Mouse (Mus musculus) heart, adult 2 months (tissue): ENCODE results near the gene Psmd9. TPM values are rescaled to one million over a fixed set of nuclear protein-coding genes. Genes with fewer than 3 reads are reported as not detected.

Experiments used
- DNase-seq, 2 experiments: peaks; one replicate each; pipeline ENCODE4 v3.0.0; 2021
- H3K27ac ChIP-seq: fragments of 200-600 bp; 2 replicates; pipeline ENCODE4 v1.8.1; 2022
- H3K27me3 ChIP-seq: fragments of 200-500 bp; 2 replicates; pipeline ENCODE4 v1.6.1; 2012; ENCODE audit warnings: mild to moderate bottlenecking, low read length, inconsistent platforms, mixed read lengths; ENCODE audit not compliant: control insufficient read depth, insufficient read depth
- H3K36me3 ChIP-seq: fragments of 200-500 bp; 2 replicates; pipeline ENCODE4 v1.6.1; 2012; ENCODE audit warnings: low read length, inconsistent platforms; ENCODE audit not compliant: control insufficient read depth, insufficient read depth
- H3K4me1 ChIP-seq: fragments of 200-500 bp; 2 replicates; pipeline ENCODE4 v1.6.1; 2011; ENCODE audit warnings: low read length; ENCODE audit not compliant: control insufficient read depth, insufficient read depth
- H3K4me3 ChIP-seq: fragments of 200-600 bp; 2 replicates; pipeline ENCODE4 v1.8.1; 2022
- H3K79me2 ChIP-seq: fragments of 200-500 bp; replicated peaks from 2 replicates; pipeline ENCODE4 v1.6.1; 2012; ENCODE audit warnings: mild to moderate bottlenecking, inconsistent platforms, low read length, moderate library complexity, mixed read lengths; ENCODE audit not compliant: control insufficient read depth, insufficient read depth
- H3K9ac ChIP-seq: fragments of 200-500 bp; 2 replicates; pipeline ENCODE4 v1.6.1; 2012; ENCODE audit warnings: low read depth, mild to moderate bottlenecking, control low read depth, inconsistent platforms, low read length, mixed read lengths
- CTCF ChIP-seq: fragments of 200-600 bp; IDR thresholded peaks from 2 replicates; pipeline ENCODE4 v1.8.1; 2022; ENCODE audit warnings: antibody characterized with exemption, mild to moderate bottlenecking, moderate library complexity
- EP300 ChIP-seq: fragments of 200-500 bp; IDR thresholded peaks from 2 replicates; pipeline ENCODE4 v1.6.1; 2011; ENCODE audit warnings: low read depth, low read length, control low read depth; ENCODE audit not compliant: insufficient read depth
- POLR2A ChIP-seq: fragments of 200-500 bp; IDR thresholded peaks from 2 replicates; pipeline ENCODE4 v1.6.1; 2011; ENCODE audit warnings: mild to moderate bottlenecking, low read depth, low read length, control low read depth; ENCODE audit not compliant: insufficient read depth
- WGBS: fragments of 180-500 bp; shearing (Covaris S2); methylation state at CpG from one replicate; pipeline ENCODE4 v1.1.7; 2018; 5-methylcytosine and 5-hydroxymethylcytosine counted together
- intact Hi-C: fragments of 180-260 bp; cut with DNase I; formaldehyde crosslinking; loops from one replicate; pipeline ENCODE4 v1.15.1; 2025
- polyA plus RNA-seq: library from polyadenylated mRNA; depleted of rRNA; stranded (reverse); fragments of >200 nt; gene quantifications from 2 replicates; pipeline ENCODE4 v1.2.3, GENCODE M21; 2012
- total RNA-seq, 2 experiments: library from RNA; stranded (reverse); gene quantifications; 2 replicates each; pipeline ENCODE4 v1.2.3; 2021

Gene Psmd9
- total and polyA plus RNA-seq, 3 experiments: 13.3 to 16.4 (median 14.8) TPM

DNA sequence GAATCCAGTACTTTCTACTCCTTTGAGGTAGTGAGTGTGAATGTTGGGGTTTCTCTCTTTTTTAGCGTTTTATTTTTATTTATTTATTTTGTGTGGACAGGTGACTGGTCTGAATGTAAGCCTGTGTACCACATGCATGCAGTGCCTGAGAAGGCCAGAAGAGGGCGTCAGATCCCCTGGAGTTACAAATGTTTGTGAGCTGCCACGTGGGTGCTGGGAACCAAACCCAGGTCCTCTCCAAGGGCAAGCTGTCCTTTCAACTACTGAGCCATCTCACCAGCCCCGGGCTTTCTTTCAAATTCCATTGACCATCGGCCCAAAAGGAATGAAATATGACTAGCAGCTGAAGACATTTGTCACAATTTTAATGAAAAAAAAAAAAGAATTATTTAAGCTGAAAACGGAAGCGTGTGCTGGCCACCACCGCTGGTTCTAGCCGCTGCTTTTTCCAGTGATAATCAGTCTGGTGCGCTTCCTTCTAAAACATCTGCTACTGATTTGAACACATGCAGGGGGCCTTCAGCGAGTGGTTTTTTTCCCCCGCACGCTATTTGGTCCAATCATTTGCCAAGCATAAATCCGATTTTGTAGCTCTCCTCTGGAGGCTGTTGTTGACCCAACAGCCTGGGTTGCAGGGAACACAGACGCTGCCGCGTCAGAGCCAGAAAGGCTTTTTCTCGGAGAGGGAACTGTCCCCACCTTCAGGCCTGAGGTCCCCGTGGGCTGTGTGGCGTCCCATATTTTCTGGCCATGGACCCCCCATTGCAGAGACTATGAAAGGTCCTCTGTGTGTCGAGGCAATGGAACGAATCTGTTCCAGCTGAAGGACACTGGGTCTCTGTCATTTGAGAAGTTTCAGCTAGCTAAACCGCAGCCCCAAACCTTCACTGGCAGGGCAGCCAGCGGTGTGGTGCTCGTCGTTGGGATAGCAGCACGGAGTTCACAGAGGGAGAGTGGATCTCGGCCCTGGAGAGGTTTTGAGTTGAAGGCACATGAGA lies 99.6 kb downstream of the Psmd9 start:
- Histone ChIP-seq H3K9ac (no peak overlapping the region), H3K4me1 (no peaks in the 10 kb centered on the region), H3K27me3 (no peaks in the 10 kb centered on the region), H3K27ac (no peak overlapping the region), H3K36me3 (no peaks in the 10 kb centered on the region), H3K4me3 (no peak overlapping the region), H3K79me2 (no peaks in the 10 kb centered on the region)
- 0 out of 2 replicates have a peak, but pooled peaks have one; percentile 9 for TF ChIP-seq CTCF
- no peak for TF ChIP-seq POLR2A
- DNase-seq: no peak
- WGBS: 81% methylated on average over 28 of the region's 28 CpGs
- intact Hi-C loops: no loop called here

DNA sequence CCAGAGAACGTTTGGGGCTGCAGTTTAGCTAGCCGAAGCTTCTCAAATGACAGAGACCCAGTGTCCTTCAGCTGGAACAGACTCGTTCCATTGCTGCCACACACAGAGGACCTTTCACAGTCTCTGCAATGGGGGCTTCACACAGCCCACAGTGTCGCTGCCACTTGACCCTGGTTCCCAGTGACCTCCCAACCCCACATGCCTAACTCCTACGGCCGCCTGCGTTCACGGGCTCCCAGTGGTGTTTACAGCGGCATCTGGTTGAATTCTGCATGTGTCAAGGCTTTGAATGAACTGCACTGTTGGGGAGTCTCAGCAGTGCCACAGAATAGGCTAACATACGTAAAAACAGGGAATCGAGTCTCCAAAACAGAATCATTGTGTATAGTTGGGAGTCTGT lies 101.7 kb downstream of the Psmd9 start:
- H3K79me2 ChIP-seq: no peaks in the 10 kb centered on the region
- no peak for DNase-seq
- H3K27ac ChIP-seq: no peak overlapping the region
- H3K36me3 ChIP-seq: no peaks in the 10 kb centered on the region
- H3K4me3 ChIP-seq: no peak overlapping the region
- TF ChIP-seq EP300 (no peak), POLR2A (no peak), CTCF (no peak)
- intact Hi-C loops: no loop called here
- H3K27me3 ChIP-seq: no peaks in the 10 kb centered on the region
- 80% methylated on average over 11 of the region's 11 CpGs for WGBS
- H3K9ac ChIP-seq: no peak overlapping the region
- H3K4me1 ChIP-seq: no peaks in the 10 kb centered on the region

GRCm38 (mm10) chr5:123272927-123273326 lies 103.7 kb downstream of the Psmd9 start:
- WGBS: 80% methylated on average over 5 of the region's 5 CpGs
- no peak for TF ChIP-seq EP300
- no peak for TF ChIP-seq CTCF
- TF ChIP-seq POLR2A: no peak
- no peak for DNase-seq
- Histone ChIP-seq H3K27me3 (no peaks in the 10 kb centered on the region), H3K9ac (no peak overlapping the region), H3K4me1 (no peaks in the 10 kb centered on the region), H3K4me3 (no peak overlapping the region), H3K27ac (no peak overlapping the region), H3K36me3 (no peaks in the 10 kb centered on the region), H3K79me2 (no peaks in the 10 kb centered on the region)
- intact Hi-C loops: no loop called here

GRCm38 (mm10) chr5:123276636-123277341 lies 107.6 kb downstream of the Psmd9 start:
- no peak overlapping the region for H3K4me3 ChIP-seq
- DNase-seq: no peak
- H3K27ac ChIP-seq: no peak overlapping the region
- no peaks in the 10 kb centered on the region for H3K36me3 ChIP-seq
- no peaks in the 10 kb centered on the region for H3K4me1 ChIP-seq
- no peaks in the 10 kb centered on the region for H3K27me3 ChIP-seq
- no peak overlapping the region for H3K9ac ChIP-seq
- intact Hi-C loops: no loop called here
- 73% methylated on average over 9 of the region's 9 CpGs for WGBS
- no peak for TF ChIP-seq EP300
- TF ChIP-seq POLR2A: no peak
- TF ChIP-seq CTCF: no peak
- H3K79me2 ChIP-seq: no peaks in the 10 kb centered on the region

DNA sequence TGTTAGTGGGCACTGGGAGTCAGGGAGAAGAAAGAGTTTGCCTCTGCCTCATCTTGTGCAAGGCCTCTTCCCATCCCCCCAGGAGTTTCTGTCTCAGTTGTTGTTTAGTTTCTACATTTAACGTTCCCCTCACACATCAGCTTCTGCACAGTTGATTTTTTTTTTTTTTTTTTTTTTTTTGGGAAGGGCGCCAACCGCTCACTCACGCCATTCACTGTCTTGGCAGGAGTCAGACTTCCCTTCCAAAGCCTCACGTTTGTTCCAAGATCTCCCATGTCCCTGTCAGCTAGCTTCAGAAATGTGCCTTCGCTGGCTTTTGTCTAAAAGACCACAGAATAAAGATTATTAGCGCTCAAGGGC lies 108.1 kb downstream of the Psmd9 start:
- Histone ChIP-seq H3K36me3 (no peaks in the 10 kb centered on the region), H3K79me2 (no peaks in the 10 kb centered on the region), H3K27me3 (no peaks in the 10 kb centered on the region), H3K27ac (no peak overlapping the region), H3K9ac (no peak overlapping the region), H3K4me3 (no peak overlapping the region), H3K4me1 (no peaks in the 10 kb centered on the region)
- no peak for DNase-seq
- intact Hi-C loops: no loop called here
- TF ChIP-seq EP300 (no peak), POLR2A (no peak)
- WGBS: 15% methylated on average over 7 of the region's 7 CpGs

GRCm38 (mm10) chr5:123277704-123278103 lies 108.5 kb downstream of the Psmd9 start:
- intact Hi-C loops: no loop called here
- TF ChIP-seq EP300 (no peak), CTCF (no peak), POLR2A (no peak)
- no peak for DNase-seq
- Histone ChIP-seq H3K4me1 (no peaks in the 10 kb centered on the region), H3K4me3 (no peak overlapping the region), H3K79me2 (no peaks in the 10 kb centered on the region), H3K9ac (no peak overlapping the region), H3K36me3 (no peaks in the 10 kb centered on the region), H3K27ac (no peak overlapping the region), H3K27me3 (no peaks in the 10 kb centered on the region)
- WGBS: 72% methylated on average over 4 of the region's 4 CpGs
